10 mouse cellular contexts compared by ENCODE assay signal in the genomic region with DNA sequence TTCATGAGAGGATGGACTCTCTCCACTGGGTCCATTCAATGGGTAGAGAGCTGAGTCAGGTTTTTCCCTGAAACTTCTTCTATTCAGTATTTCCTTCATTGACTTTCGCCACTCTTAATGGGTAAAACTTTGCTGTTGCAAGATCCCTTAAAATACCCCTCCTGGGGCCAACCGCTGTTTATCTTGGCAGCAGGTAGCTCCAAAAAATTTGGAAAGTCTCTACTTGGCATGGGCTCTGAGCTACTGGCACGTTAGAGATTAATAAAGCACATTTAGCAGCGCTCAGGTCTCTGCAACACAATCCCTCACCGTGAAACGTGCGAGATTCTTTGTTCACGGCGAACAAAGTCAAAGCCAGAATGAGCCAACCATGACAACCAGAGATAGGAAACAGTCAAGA. TPM values are rescaled to one million over a fixed set of nuclear protein-coding genes. Genes with fewer than 3 reads are reported as not detected.
DNase-seq lines count a peak whose midpoint lies in the region; ATAC-seq lines count a peak whose summit lies in the region.
"Had no signal": no experiment of that assay in that cellular context is flagged by ENCODE, and none has a peak within 500 bp of the region (broad histone marks: within the 10 kb centered on the region; RNA-seq: fewer than 3 reads in every experiment).

No protein-coding gene starts in this region.

- no peaks in the 10 kb centered on the region for H3K36me3 ChIP-seq in limb, embryonic 12.5 days
- H3K36me3 ChIP-seq in limb, embryonic 10.5 days: no peaks in the 10 kb centered on the region
- 0 out of 2 replicates have a peak, but pooled peaks cover 3% of the 10 kb centered on the region for H3K36me3 ChIP-seq in limb, embryonic 13.5 days
- no peaks in the 10 kb centered on the region for H3K36me3 ChIP-seq in neural tube, embryonic 13.5 days
- H3K36me3 ChIP-seq: liver, embryonic 15.5 days had no signal

- no peak overlapping the region for H3K9ac ChIP-seq in limb, embryonic 12.5 days (replicated peaks)
- 0 out of 2 replicates have a peak overlapping the region, but pooled peaks have one; percentile 25 for H3K9ac ChIP-seq in limb, embryonic 13.5 days
- no peak overlapping the region for H3K9ac ChIP-seq in neural tube, embryonic 13.5 days
- H3K9ac ChIP-seq: liver, embryonic 15.5 days had no signal

- 75% methylated on average over 9 of the region's 9 CpGs for WGBS in limb, embryonic 12.5 days
- 84% methylated on average over 9 of the region's 9 CpGs for WGBS in limb, embryonic 10.5 days
- WGBS in limb, embryonic 13.5 days: 55% methylated on average over 9 of the region's 9 CpGs
- WGBS in neural tube, embryonic 13.5 days: 52% methylated on average over 9 of the region's 9 CpGs

- no peak for ATAC-seq in limb, embryonic 12.5 days (ENCODE audit: insufficient number of reproducible peaks, insufficient read depth, low FRiP score, low TSS enrichment, low read depth)
- peak; percentile 25; the same call in 1 of the 2 replicates for ATAC-seq in limb, embryonic 13.5 days (ENCODE audit: low FRiP score, low read depth)
- ATAC-seq in neural tube, embryonic 13.5 days (ENCODE audit: low read depth): no peak

- 0 out of 2 replicates have a peak, but pooled peaks cover 11% of the 10 kb centered on the region for H3K27me3 ChIP-seq in limb, embryonic 12.5 days
- H3K27me3 ChIP-seq in limb, embryonic 10.5 days (ENCODE audit: low read depth, poor library complexity, severe bottlenecking): peaks cover 28% of the 10 kb centered on the region
- no peaks in the 10 kb centered on the region; the same call in 1 of the 2 replicates for H3K27me3 ChIP-seq in limb, embryonic 13.5 days
- H3K27me3 ChIP-seq in neural tube, embryonic 13.5 days: peaks cover 12% of the 10 kb centered on the region; the same call in 1 of the 2 replicates

- peak; percentile 61 for DNase-seq in adrenal gland, postnatal 14 days
- no peak for DNase-seq in adrenal gland, postnatal 25 days
- DNase-seq in limb, embryonic 10.5 days (ENCODE audit: low spot score): no peak
- no peak for DNase-seq in frontal cortex, postnatal 25 days (ENCODE audit: low spot score in 2 of 2)
- DNase-seq in spleen, postnatal 36 days (ENCODE audit: low spot score in 2 of 2): no peak

- peak overlapping the region; percentile 73 for H3K4me2 ChIP-seq in limb, embryonic 12.5 days
- peak overlapping the region; percentile 80 for H3K4me2 ChIP-seq in limb, embryonic 13.5 days (replicated peaks)
- H3K4me2 ChIP-seq in neural tube, embryonic 13.5 days: peak overlapping the region; percentile 43

- H3K9me3 ChIP-seq in limb, embryonic 12.5 days: no peaks in the 10 kb centered on the region
- H3K9me3 ChIP-seq in limb, embryonic 10.5 days (replicated peaks): no peaks in the 10 kb centered on the region
- no peaks in the 10 kb centered on the region for H3K9me3 ChIP-seq in limb, embryonic 13.5 days
- H3K9me3 ChIP-seq in neural tube, embryonic 13.5 days: no peaks in the 10 kb centered on the region
- H3K9me3 ChIP-seq: liver, embryonic 15.5 days had no signal

- peak overlapping the region; percentile 39; the same call in 1 of the 2 replicates for H3K4me3 ChIP-seq in limb, embryonic 12.5 days (replicated peaks)
- no peak overlapping the region for H3K4me3 ChIP-seq in limb, embryonic 10.5 days
- H3K4me3 ChIP-seq in limb, embryonic 13.5 days: peak overlapping the region; percentile 36
- peak overlapping the region; percentile 20 for H3K4me3 ChIP-seq in neural tube, embryonic 13.5 days
- H3K4me3 ChIP-seq: liver, embryonic 15.5 days had no signal

- H3K4me1 ChIP-seq in limb, embryonic 12.5 days (replicated peaks): peaks cover 19% of the 10 kb centered on the region; the same call in 1 of the 2 replicates
- H3K4me1 ChIP-seq in limb, embryonic 10.5 days: peaks cover 19% of the 10 kb centered on the region
- H3K4me1 ChIP-seq in limb, embryonic 13.5 days: peaks cover 23% of the 10 kb centered on the region
- H3K4me1 ChIP-seq in neural tube, embryonic 13.5 days (replicated peaks): peaks cover 25% of the 10 kb centered on the region

- peak overlapping the region; percentile 73 for H3K27ac ChIP-seq in limb, embryonic 12.5 days
- H3K27ac ChIP-seq in limb, embryonic 10.5 days: no peak overlapping the region
- peak overlapping the region; percentile 77 for H3K27ac ChIP-seq in limb, embryonic 13.5 days
- H3K27ac ChIP-seq in neural tube, embryonic 13.5 days (replicated peaks): 0 out of 2 replicates have a peak overlapping the region, but pooled peaks have one; percentile 38
- H3K27ac ChIP-seq: kidney, postnatal 0 days; liver, embryonic 15.5 days had no signal

RNA-seq across cellular contexts. Expression of gene Nckap5, which starts 1.6 kb away (rescaled TPM):
- 24.4 and 39.6 TPM in 2 replicates for total RNA-seq in adrenal gland, postnatal 14 days (2021)
- 59.9 and 114 TPM in 2 replicates for total RNA-seq in adrenal gland, postnatal 25 days (2021)
- polyA plus RNA-seq in limb, embryonic 12.5 days (2016; fragmentation: Nextera tagmentation; extraction: Ambion mirVana): 7.6 and 7.7 TPM in 2 replicates
- 0.84 and 1.8 TPM in 2 replicates for polyA plus RNA-seq in limb, embryonic 10.5 days (2016; fragmentation: Nextera tagmentation; extraction: Ambion mirVana)
- polyA plus RNA-seq in limb, embryonic 13.5 days (2015; fragmentation: Nextera tagmentation; extraction: Ambion mirVana): 12.2 and 13.5 TPM in 2 replicates
- 18.3 and 18.6 TPM in 2 replicates for polyA plus RNA-seq in neural tube, embryonic 13.5 days (2015; fragmentation: Nextera tagmentation; extraction: Ambion mirVana)
